ENCODE assay signal across 8 mouse cellular contexts in genomic region chr2:131204410-131204981, GRCm38 (mm10). TPM values are rescaled to one million over a fixed set of nuclear protein-coding genes. Genes with fewer than 3 reads are reported as not detected.
DNase-seq lines count a peak whose midpoint lies in the region; ATAC-seq and TF ChIP-seq lines count a peak whose summit lies in the region.

No protein-coding gene starts in this region.

- H3K4me3 ChIP-seq in embryonic fibroblast, embryonic 13.5 days (ENCODE audit: insufficient read depth, low read length) = no peak overlapping the region
- H3K4me3 ChIP-seq in heart, embryonic 15.5 days = no peak overlapping the region; the same call in 1 of the 2 replicates
- H3K4me3 ChIP-seq in liver, embryonic 14.5 days (ENCODE audit: insufficient read depth in 1 of 2, low read depth in 2 of 2, low read length in 2 of 2) = no peak overlapping the region

- CTCF ChIA-PET in Patski (lab: Charles Lee) = interaction anchor here (1.2 kb wide), 2 partner anchors 12 to 110 kb away, joined by 3 read pairs; no protein-coding TSS in a partner anchor

- TF ChIP-seq CTCF in Patski (IDR thresholded peaks at IDR 0.05) = no peak
- no peak for TF ChIP-seq CTCF in embryonic fibroblast, embryonic 13.5 days (IDR thresholded peaks at IDR 0.05; ENCODE audit: borderline replicate concordance, insufficient read depth, low read length)
- TF ChIP-seq CTCF in liver, embryonic 14.5 days (IDR thresholded peaks at IDR 0.05; ENCODE audit: low read depth) = no peak

- WGBS in heart, embryonic 15.5 days = 27% methylated on average over 7 of the region's 7 CpGs
- WGBS in large intestine, adult 2 months = 2% methylated on average over 7 of the region's 7 CpGs
- 26% methylated on average over 7 of the region's 7 CpGs for WGBS in liver, embryonic 14.5 days (ENCODE audit: insufficient replicate concordance)

- DNase-seq in 3134 (ENCODE audit: extremely low read depth, insufficient read length, low spot score) (peak; percentile 98), Patski (ENCODE audit: low read depth, low spot score) (no peak)
- peak; percentile 97 for DNase-seq in large intestine, adult 2 months (ENCODE audit: low read depth, low spot score)
- no peak for DNase-seq in liver, embryonic 14.5 days (ENCODE audit: low read depth in 3 of 3, low spot score in 3 of 3)
- DNase-seq in right cerebral cortex, adult 2 months (ENCODE audit: low spot score in 2 of 2) = peak; percentile 75 to 82
- peak; percentile 92 for DNase-seq in urinary bladder, postnatal 25 days (ENCODE audit: low spot score)

- POLR2A ChIA-PET in Patski (lab: Charles Lee) = interaction anchor here (0.8 kb wide), 1 partner anchor 28 kb away, joined by 3 read pairs; no protein-coding TSS in a partner anchor

- H3K4me2 ChIP-seq in heart, embryonic 15.5 days = peak overlapping the region; percentile 31
- peak overlapping the region; percentile 58 for H3K4me2 ChIP-seq in liver, embryonic 14.5 days (ENCODE audit: low read depth)

- H3K27me3 ChIP-seq in Patski = no peaks in the 10 kb centered on the region
- no peaks in the 10 kb centered on the region for H3K27me3 ChIP-seq in heart, embryonic 15.5 days
- H3K27me3 ChIP-seq in liver, embryonic 14.5 days (ENCODE audit: control insufficient read depth, insufficient read depth, low read length) = no peaks in the 10 kb centered on the region

- H3K9me3 ChIP-seq in heart, embryonic 15.5 days (replicated peaks) = no peaks in the 10 kb centered on the region
- no peaks in the 10 kb centered on the region for H3K9me3 ChIP-seq in liver, embryonic 14.5 days (ENCODE audit: control insufficient read depth, low read length)

- ATAC-seq in Patski = peak; percentile 52
- peak; percentile 84 for ATAC-seq in heart, embryonic 15.5 days (replicated peaks; ENCODE audit: insufficient number of reproducible peaks, insufficient read depth, low FRiP score, low read depth)
- peak; percentile 33 for ATAC-seq in liver, embryonic 14.5 days (ENCODE audit: insufficient read depth)

- TF ChIP-seq POLR2A in embryonic fibroblast, embryonic 13.5 days (IDR thresholded peaks at IDR 0.05; ENCODE audit: low read depth, low read length) = peak; percentile 68

- no peaks in the 10 kb centered on the region for H3K36me3 ChIP-seq in heart, embryonic 15.5 days
- peaks cover 21% of the 10 kb centered on the region for H3K36me3 ChIP-seq in liver, embryonic 14.5 days (replicated peaks; ENCODE audit: control insufficient read depth, insufficient read depth, low read depth)

- no peak overlapping the region for H3K9ac ChIP-seq in heart, embryonic 15.5 days
- H3K9ac ChIP-seq in liver, embryonic 14.5 days (replicated peaks) = peak overlapping the region; percentile 59

- H3K27ac ChIP-seq in embryonic fibroblast, embryonic 13.5 days (ENCODE audit: insufficient read depth, low read length) = peak overlapping the region; percentile 97
- peak overlapping the region; percentile 71 for H3K27ac ChIP-seq in heart, embryonic 15.5 days
- H3K27ac ChIP-seq in liver, embryonic 14.5 days = peak overlapping the region; percentile 98

- no peak for TF ChIP-seq EP300 in liver, embryonic 14.5 days (IDR thresholded peaks at IDR 0.05; ENCODE audit: low read depth)

- peaks cover 4% of the 10 kb centered on the region for H3K4me1 ChIP-seq in embryonic fibroblast, embryonic 13.5 days (ENCODE audit: control insufficient read depth, insufficient read depth, low read length)
- peaks cover 18% of the 10 kb centered on the region for H3K4me1 ChIP-seq in heart, embryonic 15.5 days (replicated peaks)
- peaks cover 67 to 68% of the 10 kb centered on the region in 2 experiments for H3K4me1 ChIP-seq in liver, embryonic 14.5 days (replicated peaks; ENCODE audit: control insufficient read depth in 2 of 2, insufficient read depth in 2 of 2, low read length in 1 of 2)

- in situ Hi-C loops in Patski (cut with MboI; ENCODE audit: low pct_unique_long_range_greater_than_20kb) = no loop called here

RNA-seq across cellular contexts. Expression of gene Ap5s1, which starts 2.4 kb away (rescaled TPM):
- 24.7 TPM for polyA plus RNA-seq in Patski (2021)
- polyA plus RNA-seq in embryonic fibroblast, embryonic 13.5 days (2011; ENCODE audit: insufficient read length, low read depth, missing spikeins) = 13.0 and 13.8 TPM in 2 replicates
- polyA plus RNA-seq in heart, embryonic 15.5 days (2015; fragmentation: Nextera tagmentation; extraction: Ambion mirVana) = 35.5 and 40.2 TPM in 2 replicates
- polyA plus RNA-seq in large intestine, adult 2 months (2012; rRNA removed) = 66.7 and 70.3 TPM in 2 replicates
- 19.5 and 20.0 TPM in 2 replicates for polyA plus RNA-seq in liver, embryonic 14.5 days (2012; rRNA removed)
- polyA plus RNA-seq in liver, embryonic 14.5 days (2014; fragmentation: Nextera tagmentation; extraction: Ambion mirVana) = 13.1 and 17.0 TPM in 2 replicates

RNA-seq across cellular contexts. Expression of gene Spef1, which starts 17.4 kb away (rescaled TPM):
- 9.4 TPM for polyA plus RNA-seq in Patski (2021)
- polyA plus RNA-seq in embryonic fibroblast, embryonic 13.5 days (2011; ENCODE audit: insufficient read length, low read depth, missing spikeins) = 4.4 and 10.8 TPM in 2 replicates
- 1.9 and 2.0 TPM in 2 replicates for polyA plus RNA-seq in heart, embryonic 15.5 days (2015; fragmentation: Nextera tagmentation; extraction: Ambion mirVana)
- polyA plus RNA-seq in large intestine, adult 2 months (2012; rRNA removed) = 7.6 and 9.2 TPM in 2 replicates
- polyA plus RNA-seq in liver, embryonic 14.5 days (2012; rRNA removed) = 2.2 TPM in 2 replicates
- 1.3 and 1.4 TPM in 2 replicates for polyA plus RNA-seq in liver, embryonic 14.5 days (2014; fragmentation: Nextera tagmentation; extraction: Ambion mirVana)

RNA-seq across cellular contexts. Expression of gene Cdc25b, which starts 17.7 kb away (rescaled TPM):
- polyA plus RNA-seq in Patski (2021) = 23.5 TPM
- 19.4 and 33.1 TPM in 2 replicates for polyA plus RNA-seq in embryonic fibroblast, embryonic 13.5 days (2011; ENCODE audit: insufficient read length, low read depth, missing spikeins)
- polyA plus RNA-seq in heart, embryonic 15.5 days (2015; fragmentation: Nextera tagmentation; extraction: Ambion mirVana) = 49.9 and 61.4 TPM in 2 replicates
- 35.6 and 37.3 TPM in 2 replicates for polyA plus RNA-seq in large intestine, adult 2 months (2012; rRNA removed)
- polyA plus RNA-seq in liver, embryonic 14.5 days (2012; rRNA removed) = 156 and 166 TPM in 2 replicates
- polyA plus RNA-seq in liver, embryonic 14.5 days (2014; fragmentation: Nextera tagmentation; extraction: Ambion mirVana) = 184 and 209 TPM in 2 replicates

RNA-seq across cellular contexts. Expression of gene Cenpb, which starts 24.6 kb away (rescaled TPM):
- 84.4 TPM for polyA plus RNA-seq in Patski (2021)
- polyA plus RNA-seq in embryonic fibroblast, embryonic 13.5 days (2011; ENCODE audit: insufficient read length, low read depth, missing spikeins) = 52.2 and 55.0 TPM in 2 replicates
- 7.5 and 10.7 TPM in 2 replicates for polyA plus RNA-seq in heart, embryonic 15.5 days (2015; fragmentation: Nextera tagmentation; extraction: Ambion mirVana)
- polyA plus RNA-seq in large intestine, adult 2 months (2012; rRNA removed) = 48.3 and 64.6 TPM in 2 replicates
- 11.0 and 12.4 TPM in 2 replicates for polyA plus RNA-seq in liver, embryonic 14.5 days (2012; rRNA removed)
- 2.7 and 3.0 TPM in 2 replicates for polyA plus RNA-seq in liver, embryonic 14.5 days (2014; fragmentation: Nextera tagmentation; extraction: Ambion mirVana)

RNA-seq across cellular contexts. Expression of gene Mavs, which starts 29.4 kb away (rescaled TPM):
- polyA plus RNA-seq in Patski (2021) = 54.5 TPM
- polyA plus RNA-seq in embryonic fibroblast, embryonic 13.5 days (2011; ENCODE audit: insufficient read length, low read depth, missing spikeins) = 23.1 and 24.8 TPM in 2 replicates
- 21.9 and 26.0 TPM in 2 replicates for polyA plus RNA-seq in heart, embryonic 15.5 days (2015; fragmentation: Nextera tagmentation; extraction: Ambion mirVana)
- polyA plus RNA-seq in large intestine, adult 2 months (2012; rRNA removed) = 66.1 and 99.3 TPM in 2 replicates
- polyA plus RNA-seq in liver, embryonic 14.5 days (2012; rRNA removed) = 25.9 and 31.5 TPM in 2 replicates
- polyA plus RNA-seq in liver, embryonic 14.5 days (2014; fragmentation: Nextera tagmentation; extraction: Ambion mirVana) = 25.9 and 27.4 TPM in 2 replicates

Comparison
In these comparisons a context has a peak if more than half of its experiments do, and no peak if none do; other contexts are left out.
1. DNase-seq: peak in 3134 (single experiment), large intestine, adult 2 months (single experiment), right cerebral cortex, adult 2 months (2 of 2) and urinary bladder, postnatal 25 days (single experiment); none in Patski (single experiment) and liver, embryonic 14.5 days (0 of 3).
2. ATAC-seq: peak in every context shown above with its lines; median percentile 84 in heart, embryonic 15.5 days; 52 in Patski; 33 in liver, embryonic 14.5 days.
3. Peak in every context shown above with its lines, with median percentiles within 50 percentile points of each other: H3K27ac ChIP-seq.